Mouse (Mus musculus) layer of hippocampus, adult 9-11 months (tissue): ENCODE results near the gene Ndufb6.
"Not testable (repeated sequence)": the region's sequence is repeated elsewhere in the genome, so short reads cannot be mapped to it uniquely, and the experiment has no call there.

Experiments
- DNase-seq: peaks from one replicate; pipeline ENCODE4 v3.0.0; 2022

The Ndufb6 gene

GRCm38 (mm10) chr4:40279276-40279900 is at the start of gene Ndufb6:
Gene Ndufb6 (minus strand): TSS chr4:40279421.
- peak; percentile 91 for DNase-seq

GRCm38 (mm10) chr4:40327161-40327560 is 47.9 kb upstream of the Ndufb6 start:
- DNase-seq = no peak

GRCm38 (mm10) chr4:40324620-40325019 is 45.4 kb upstream of the Ndufb6 start:
- no peak for DNase-seq

- DNase-seq = no peak
Observed at GRCm38 (mm10) chr4:40317404-40317803, 38.2 kb upstream of the Ndufb6 start.

- no peak for DNase-seq
Observed at GRCm38 (mm10) chr4:40313026-40313425, 33.8 kb upstream of the Ndufb6 start.

GRCm38 (mm10) chr4:40312213-40312612 is 33.0 kb upstream of the Ndufb6 start:
- DNase-seq = no peak

GRCm38 (mm10) chr4:40310796-40311383 is 31.7 kb upstream of the Ndufb6 start:
- DNase-seq = no peak

- no peak for DNase-seq
Observed at GRCm38 (mm10) chr4:40309682-40310081, 30.5 kb upstream of the Ndufb6 start.

GRCm38 (mm10) chr4:40302445-40303125 is 23.4 kb upstream of the Ndufb6 start:
- DNase-seq = no peak

GRCm38 (mm10) chr4:40301076-40301789 is 22.0 kb upstream of the Ndufb6 start:
- peak; percentile 43 for DNase-seq

- no peak for DNase-seq
Observed at GRCm38 (mm10) chr4:40299169-40299568, 19.9 kb upstream of the Ndufb6 start.

- DNase-seq = not testable (repeated sequence)
Observed at GRCm38 (mm10) chr4:40291511-40291910, 12.3 kb upstream of the Ndufb6 start.

GRCm38 (mm10) chr4:40289046-40289445 is 9.8 kb upstream of the Ndufb6 start:
- no peak for DNase-seq

GRCm38 (mm10) chr4:40287415-40287814 is 8.2 kb upstream of the Ndufb6 start:
- DNase-seq = no peak

- peak; percentile 48 for DNase-seq
Observed at GRCm38 (mm10) chr4:40285582-40285981, 6.4 kb upstream of the Ndufb6 start.

GRCm38 (mm10) chr4:40278880-40279275 is 343 bp downstream of the Ndufb6 start:
- DNase-seq = peak; percentile 13

GRCm38 (mm10) chr4:40269430-40270032 is 9.7 kb downstream of the Ndufb6 start, which contains the start of the genes Smim27 and Topors:
Gene Smim27 (plus strand): TSS chr4:40269579.
Gene Topors (minus strand): TSS chr4:40269850.
- DNase-seq = peak; percentile 96

GRCm38 (mm10) chr4:40268835-40269234 is 10.4 kb downstream of the Ndufb6 start:
- DNase-seq = no peak

- DNase-seq = peak; percentile 93
Observed at GRCm38 (mm10) chr4:40268204-40268813, 10.9 kb downstream of the Ndufb6 start.

- peak; percentile 14 for DNase-seq
Observed at GRCm38 (mm10) chr4:40267681-40268080, 11.5 kb downstream of the Ndufb6 start.

GRCm38 (mm10) chr4:40264321-40264720 is 14.9 kb downstream of the Ndufb6 start:
- DNase-seq = no peak

- DNase-seq = no peak
Observed at GRCm38 (mm10) chr4:40254385-40255103, 24.7 kb downstream of the Ndufb6 start.
